Mouse (Mus musculus) erythroblast, embryonic 14.5 days (primary cell): ENCODE data around the gene Lect2.

Source experiments
- GATA1 ChIP-seq: IDR thresholded peaks from 2 replicates; pipeline ENCODE4 v1.6.1; 2012; ENCODE audit warnings: low read length, inconsistent platforms, mixed read lengths
- TAL1 ChIP-seq: IDR thresholded peaks from 3 replicates; pipeline ENCODE4 v1.6.1; 2012; ENCODE audit warnings: low read length, inconsistent platforms, mixed read lengths

- TF ChIP-seq GATA1: no peak
- TF ChIP-seq TAL1: no peak
Observed at GRCm38 (mm10) chr13:56595246-56595645, 46.9 kb upstream of the Lect2 start.
